Mouse (Mus musculus) thymus, adult 2 months (tissue): ENCODE measurements around the gene Dach2. TPM values are rescaled to one million over a fixed set of nuclear protein-coding genes. Genes with fewer than 3 reads are reported as not detected.

Experiments used
- DNase-seq: peaks from one replicate; pipeline ENCODE4 v3.0.0; 2021
- H3K27ac ChIP-seq: fragments of 200-500 bp; 2 replicates; pipeline ENCODE4 v1.5.1; 2012; ENCODE audit warnings: low read length, control low read depth; ENCODE audit not compliant: control insufficient read depth, insufficient read depth
- H3K27me3 ChIP-seq: fragments of 200-500 bp; 2 replicates; pipeline ENCODE4 v1.6.1; 2012; ENCODE audit warnings: mild to moderate bottlenecking, low read length, moderate library complexity, mixed read lengths; ENCODE audit not compliant: control insufficient read depth, insufficient read depth
- H3K36me3 ChIP-seq: fragments of 200-500 bp; 2 replicates; pipeline ENCODE4 v1.6.1; 2012; ENCODE audit warnings: mild to moderate bottlenecking, low read length, moderate library complexity; ENCODE audit not compliant: control insufficient read depth, insufficient read depth
- H3K4me1 ChIP-seq: fragments of 200-500 bp; replicated peaks from 2 replicates; pipeline ENCODE4 v1.6.1; 2012; ENCODE audit warnings: low read length; ENCODE audit not compliant: control insufficient read depth, insufficient read depth
- H3K4me3 ChIP-seq: fragments of 200-500 bp; 2 replicates; pipeline ENCODE4 v1.5.1; 2012; ENCODE audit warnings: mild to moderate bottlenecking, low read length, control low read depth, moderate library complexity; ENCODE audit not compliant: control insufficient read depth, insufficient read depth
- CTCF ChIP-seq: fragments of 200-500 bp; IDR thresholded peaks from 2 replicates; pipeline ENCODE4 v1.5.1; 2012; ENCODE audit warnings: mild to moderate bottlenecking, control low read depth, low read length, moderate library complexity, borderline replicate concordance; ENCODE audit not compliant: control insufficient read depth, poor library complexity, insufficient read depth; ENCODE audit errors: extremely low read depth
- POLR2A ChIP-seq: fragments of 200-500 bp; IDR thresholded peaks from 2 replicates; pipeline ENCODE4 v1.6.1; 2012; ENCODE audit warnings: mild to moderate bottlenecking, low read length, control low read depth, moderate library complexity; ENCODE audit not compliant: control insufficient read depth, poor library complexity, insufficient read depth; ENCODE audit errors: extremely low read depth
- WGBS: fragments of 180-500 bp; shearing (Covaris S2); methylation state at CpG from one replicate; pipeline ENCODE4 v1.1.7; 2018; 5-methylcytosine and 5-hydroxymethylcytosine counted together
- polyA plus RNA-seq: library from polyadenylated mRNA; depleted of rRNA; stranded (reverse); fragments of >200 nt; gene quantifications from 2 replicates; pipeline ENCODE4 v1.2.3, GENCODE M21; 2012; rRNA removed

The Dach2 gene
- polyA plus RNA-seq, 1 experiment, result 0.63 TPM

GRCm38 (mm10) chrX:113712363-113712762 is 415.1 kb downstream of the Dach2 start:
- TF ChIP-seq CTCF, result no peak
- no peak for TF ChIP-seq POLR2A
- Histone ChIP-seq H3K4me3 (no peak overlapping the region), H3K27me3 (no peaks in the 10 kb centered on the region), H3K27ac (no peak overlapping the region), H3K36me3 (no peaks in the 10 kb centered on the region), H3K4me1 (no peaks in the 10 kb centered on the region)
- DNase-seq, result no peak
- WGBS, result 93% methylated on average over 2 of the region's 2 CpGs

- no peaks in the 10 kb centered on the region for H3K27me3 ChIP-seq
- TF ChIP-seq POLR2A, result no peak
- TF ChIP-seq CTCF, result no peak
- no peak overlapping the region for H3K27ac ChIP-seq
- H3K4me1 ChIP-seq, result no peaks in the 10 kb centered on the region
- no peak overlapping the region for H3K4me3 ChIP-seq
- DNase-seq, result no peak
- H3K36me3 ChIP-seq, result no peaks in the 10 kb centered on the region
These were observed 426.8 kb downstream of the Dach2 start for GRCm38 (mm10) chrX:113724124-113724523.

GRCm38 (mm10) chrX:113747122-113747521 is 449.8 kb downstream of the Dach2 start:
- Histone ChIP-seq H3K27me3 (no peaks in the 10 kb centered on the region), H3K4me3 (no peak overlapping the region), H3K4me1 (no peaks in the 10 kb centered on the region), H3K36me3 (no peaks in the 10 kb centered on the region), H3K27ac (no peak overlapping the region)
- TF ChIP-seq CTCF, result no peak
- DNase-seq, result no peak

GRCm38 (mm10) chrX:113792264-113792663 is 495.0 kb downstream of the Dach2 start:
- no peaks in the 10 kb centered on the region for H3K4me1 ChIP-seq
- DNase-seq, result peak; percentile 5
- H3K27ac ChIP-seq, result no peak overlapping the region
- 42% methylated on average over 1 of the region's 1 CpGs for WGBS
- no peaks in the 10 kb centered on the region for H3K27me3 ChIP-seq
- no peaks in the 10 kb centered on the region for H3K36me3 ChIP-seq
- no peak overlapping the region for H3K4me3 ChIP-seq
- no peak for TF ChIP-seq CTCF
- TF ChIP-seq POLR2A, result no peak

- H3K36me3 ChIP-seq, result no peaks in the 10 kb centered on the region
- H3K4me3 ChIP-seq, result no peak overlapping the region
- no peak for TF ChIP-seq CTCF
- TF ChIP-seq POLR2A, result no peak
- no peak overlapping the region for H3K27ac ChIP-seq
- H3K27me3 ChIP-seq, result no peaks in the 10 kb centered on the region
- DNase-seq, result no peak
- H3K4me1 ChIP-seq, result no peaks in the 10 kb centered on the region
These were observed 513.1 kb downstream of the Dach2 start for GRCm38 (mm10) chrX:113810369-113810768.

- WGBS, result 9% methylated on average over 1 of the region's 1 CpGs
- no peak overlapping the region for H3K27ac ChIP-seq
- H3K27me3 ChIP-seq, result no peaks in the 10 kb centered on the region
- H3K4me3 ChIP-seq, result no peak overlapping the region
- H3K4me1 ChIP-seq, result no peaks in the 10 kb centered on the region
- H3K36me3 ChIP-seq, result no peaks in the 10 kb centered on the region
- DNase-seq, result no peak
- TF ChIP-seq CTCF (no peak), POLR2A (no peak)
These were observed 529.5 kb downstream of the Dach2 start for GRCm38 (mm10) chrX:113826810-113827209.

GRCm38 (mm10) chrX:113833062-113833461 is 535.8 kb downstream of the Dach2 start:
- Histone ChIP-seq H3K4me3 (no peak overlapping the region), H3K36me3 (no peaks in the 10 kb centered on the region), H3K4me1 (no peaks in the 10 kb centered on the region), H3K27ac (no peak overlapping the region), H3K27me3 (no peaks in the 10 kb centered on the region)
- TF ChIP-seq POLR2A (no peak), CTCF (no peak)
- DNase-seq, result no peak
- 100% methylated on average over 1 of the region's 1 CpGs for WGBS

- Histone ChIP-seq H3K4me3 (no peak overlapping the region), H3K27me3 (no peaks in the 10 kb centered on the region), H3K36me3 (no peaks in the 10 kb centered on the region), H3K4me1 (peaks cover 6% of the 10 kb centered on the region; the same call in 1 of the 2 replicates), H3K27ac (no peak overlapping the region; the same call in 1 of the 2 replicates)
- DNase-seq, result no peak
- WGBS, result 4% methylated on average over 2 of the region's 2 CpGs
- no peak for TF ChIP-seq CTCF
- TF ChIP-seq POLR2A, result no peak
These were observed 570.7 kb downstream of the Dach2 start for GRCm38 (mm10) chrX:113867835-113868495.

Other genes with a start within 250 kb of the Dach2 start
- gene Chm, start 112.0 kb upstream of the Dach2 start, polyA plus RNA-seq, result 2.6 and 2.9 TPM in 2 replicates